Mouse (Mus musculus) CD4-positive helper T cell, adult 2 months (primary cell): Measurements from ENCODE around the gene Pex11b.
"Not testable (repeated sequence)": the region's sequence is repeated elsewhere in the genome, so short reads cannot be mapped to it uniquely, and the experiment has no call there.

Experiments used
- DNase-seq: peaks from one replicate; pipeline ENCODE4 v3.0.0-alpha.2; 2012; ENCODE audit warnings: low read depth, missing footprints, low spot score

Gene Pex11b

GRCm38 (mm10) chr3:96674442-96674841 lies 39.3 kb downstream of the Pex11b start:
- no peak for DNase-seq

DNA sequence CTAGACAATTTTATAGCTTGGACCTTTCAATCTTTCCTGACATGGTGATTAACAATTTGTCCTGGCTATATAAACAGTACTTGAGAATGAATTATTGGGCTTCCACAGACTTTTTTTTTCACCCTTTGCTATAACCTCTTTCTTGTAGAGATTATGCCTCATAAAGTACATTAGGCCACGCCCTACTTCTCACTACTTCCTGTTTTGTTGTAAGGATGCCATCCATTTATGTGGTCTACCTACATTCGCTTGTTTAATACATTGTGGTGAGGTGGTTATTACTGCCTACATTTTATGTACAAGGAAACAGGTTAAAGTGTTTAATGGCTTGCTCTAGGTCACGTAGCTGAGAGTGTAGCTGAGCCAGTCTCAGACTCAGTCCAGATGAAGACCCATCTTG lies 40.0 kb downstream of the Pex11b start:
- peak; percentile 72 for DNase-seq

- DNase-seq: no peak
Measured at GRCm38 (mm10) chr3:96675690-96676089, 40.5 kb downstream of the Pex11b start.

DNA sequence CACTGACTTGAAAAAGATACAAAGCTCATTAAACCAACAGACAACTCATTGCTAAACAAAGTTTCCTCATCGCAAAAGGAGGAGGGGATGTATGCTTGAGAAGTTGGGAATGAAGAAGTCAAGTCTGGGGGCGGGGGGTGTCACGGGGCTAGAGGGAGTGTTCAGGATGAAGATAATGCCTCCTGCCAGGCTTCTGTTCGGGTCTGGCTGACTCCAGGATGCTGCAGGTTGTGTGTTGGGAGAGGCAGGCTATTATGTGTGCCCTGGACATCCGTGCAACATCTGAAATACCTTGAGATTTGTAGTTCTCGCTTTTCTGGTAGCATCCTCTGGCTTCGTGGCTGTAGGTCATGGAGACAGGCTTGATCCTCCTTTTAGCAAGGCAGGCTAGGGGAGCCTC lies 43.3 kb downstream of the Pex11b start:
- DNase-seq: no peak

- DNase-seq: no peak
Measured at GRCm38 (mm10) chr3:96679159-96679674, 44.0 kb downstream of the Pex11b start.

- no peak for DNase-seq
Measured at GRCm38 (mm10) chr3:96680269-96680956, 45.2 kb downstream of the Pex11b start.

DNA sequence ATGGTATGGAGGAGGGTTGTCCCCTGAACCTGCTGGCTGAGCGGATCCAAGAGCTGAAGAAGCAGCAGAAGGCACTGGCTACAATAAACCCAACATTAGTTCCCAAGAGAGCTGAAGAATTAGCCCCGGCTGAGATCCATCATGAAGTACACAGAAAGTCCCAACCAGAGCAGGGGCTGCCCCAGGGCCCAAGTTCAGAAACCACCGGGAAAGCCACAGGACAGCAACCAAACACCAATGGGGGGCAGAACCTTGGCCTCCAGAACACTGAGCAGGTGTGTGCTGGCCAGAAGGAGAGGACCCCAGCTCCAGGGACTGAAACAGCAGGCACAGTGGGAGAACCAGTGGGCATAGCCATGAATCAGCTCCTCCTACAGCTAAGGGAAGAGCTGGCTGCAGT lies 48.3 kb downstream of the Pex11b start:
- DNase-seq: no peak

DNA sequence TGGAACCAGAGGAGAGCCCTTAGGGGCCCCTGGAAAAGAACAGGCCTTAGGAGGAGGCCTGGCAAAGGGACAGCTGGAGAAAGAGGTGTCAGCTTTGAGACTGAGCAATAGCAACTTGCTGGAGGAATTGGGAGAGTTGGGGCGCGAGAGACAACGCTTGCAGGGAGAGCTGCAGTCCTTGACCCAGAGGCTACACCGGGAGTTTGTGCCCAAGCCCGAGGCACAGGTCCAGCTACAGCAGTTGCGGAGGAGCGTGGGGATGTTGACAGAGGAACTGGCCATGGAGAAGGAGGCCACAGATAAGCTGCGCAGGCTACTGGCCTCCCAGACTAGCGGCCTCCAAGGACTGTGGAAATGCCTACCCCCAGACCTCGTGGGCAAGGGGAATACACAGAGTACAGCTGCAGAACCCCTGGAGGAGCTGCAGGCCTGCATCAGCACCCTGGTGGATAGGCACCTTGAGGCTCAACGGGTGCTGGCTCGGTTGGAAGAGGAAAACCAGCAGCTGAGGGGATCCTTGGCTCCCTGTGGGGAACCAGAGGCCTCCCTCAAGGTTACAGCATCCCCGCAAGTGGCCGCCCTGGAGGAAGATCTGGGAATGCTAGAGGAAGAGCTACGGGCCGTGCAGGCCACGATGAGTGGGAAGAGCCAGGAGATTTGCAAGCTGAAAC lies 49.1 kb downstream of the Pex11b start:
- DNase-seq: no peak

DNA sequence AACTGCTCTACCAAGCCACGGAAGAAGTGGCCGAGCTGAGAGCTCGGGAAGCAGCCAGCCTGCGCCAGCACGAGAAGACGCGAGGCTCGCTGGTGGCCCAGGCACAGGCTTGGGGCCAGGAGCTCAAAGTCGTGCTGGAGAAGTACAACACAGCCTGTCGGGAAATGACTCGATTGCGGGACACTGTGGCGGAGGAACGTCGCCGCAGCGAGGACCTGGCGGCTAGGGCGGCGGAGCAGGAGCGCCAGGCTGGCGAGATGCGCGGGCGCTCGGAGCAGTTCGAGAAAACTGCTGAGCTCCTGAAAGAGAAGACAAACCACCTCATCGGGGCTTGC lies 49.6 kb downstream of the Pex11b start:
- DNase-seq: no peak

DNA sequence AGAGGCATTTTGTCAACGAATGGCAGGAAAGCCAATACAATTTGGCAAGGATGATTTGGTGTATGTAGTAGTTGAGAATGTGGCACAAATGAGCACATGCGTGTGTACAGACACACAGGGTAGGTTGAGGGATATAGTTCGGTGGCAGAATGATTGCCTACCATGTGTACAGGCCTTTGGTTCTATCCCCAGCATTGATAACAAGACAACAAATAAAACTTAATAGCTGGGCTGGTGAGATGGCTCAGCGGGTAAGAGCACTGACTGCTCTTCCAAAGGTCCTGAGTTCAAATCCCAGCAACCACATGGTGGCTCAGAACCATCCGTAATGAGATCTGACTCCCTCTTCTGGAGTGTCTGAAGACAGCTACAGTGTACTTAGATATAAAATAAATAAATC lies 50.9 kb downstream of the Pex11b start:
- DNase-seq: not testable (repeated sequence)

GRCm38 (mm10) chr3:96688854-96689253 lies 53.7 kb downstream of the Pex11b start:
- no peak for DNase-seq

DNA sequence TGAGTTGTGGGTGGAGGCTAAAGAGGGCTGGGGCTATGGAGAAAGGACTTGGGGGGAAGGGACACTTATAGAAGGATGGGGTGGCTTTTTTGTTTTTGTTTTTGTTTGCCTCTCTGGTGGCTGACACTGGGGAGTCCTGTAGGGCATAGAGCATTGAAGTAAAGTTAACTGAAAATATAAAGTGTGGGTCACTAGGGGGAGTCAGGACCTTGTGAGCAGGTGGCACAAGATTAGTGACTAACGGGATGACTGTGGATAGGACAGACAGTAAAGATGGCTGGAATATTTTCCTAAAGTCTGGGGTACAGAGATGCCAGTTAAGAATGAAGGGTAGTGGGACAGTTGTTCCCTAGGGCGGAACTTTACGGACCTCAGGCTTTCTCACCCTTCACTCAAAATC lies 55.1 kb downstream of the Pex11b start:
- DNase-seq: peak; percentile 38

DNA sequence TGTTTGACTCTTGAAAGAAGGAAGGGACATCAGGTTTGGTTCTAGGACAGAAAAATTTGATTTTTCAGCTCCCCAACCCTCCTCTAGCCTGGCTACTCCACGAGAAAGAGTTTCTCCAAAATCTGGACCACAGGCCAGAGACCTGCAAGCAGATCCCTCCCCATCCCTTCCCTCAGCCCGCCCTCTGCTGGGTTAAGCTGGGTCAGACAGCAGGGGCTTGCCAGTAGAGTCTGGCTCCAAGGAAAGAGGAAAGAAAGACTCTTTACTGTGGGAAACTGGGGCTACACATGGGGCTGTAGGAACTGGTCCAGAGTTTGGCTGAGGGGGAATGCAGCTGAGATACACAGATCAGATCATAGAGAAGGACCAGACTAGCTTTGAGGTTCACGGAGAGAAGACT lies 57.3 kb downstream of the Pex11b start:
- DNase-seq: no peak

GRCm38 (mm10) chr3:96693579-96693978 lies 58.4 kb downstream of the Pex11b start:
- no peak for DNase-seq
